Mouse (Mus musculus) urinary bladder, postnatal 25 days (tissue): ENCODE results near the gene Gm17416.

Source experiments
- DNase-seq: peaks from one replicate; pipeline ENCODE4 v3.0.0; 2022; ENCODE audit warnings: low spot score

The Gm17416 gene

GRCm38 (mm10) chr2:152604057-152604456 is 34.9 kb downstream of the Gm17416 start, which contains the start of gene Defb36:
TSS of gene Defb36 (plus strand) at chr2:152604327.
- DNase-seq: peak; percentile 46

GRCm38 (mm10) chr2:152607746-152608145 is 38.6 kb downstream of the Gm17416 start:
- no peak for DNase-seq

- no peak for DNase-seq
These were observed 39.6 kb downstream of the Gm17416 start for GRCm38 (mm10) chr2:152608719-152609118.

- DNase-seq: no peak
These were observed 43.1 kb downstream of the Gm17416 start for GRCm38 (mm10) chr2:152612193-152612592.

GRCm38 (mm10) chr2:152615563-152615962 is 46.4 kb downstream of the Gm17416 start:
- DNase-seq: no peak

DNA sequence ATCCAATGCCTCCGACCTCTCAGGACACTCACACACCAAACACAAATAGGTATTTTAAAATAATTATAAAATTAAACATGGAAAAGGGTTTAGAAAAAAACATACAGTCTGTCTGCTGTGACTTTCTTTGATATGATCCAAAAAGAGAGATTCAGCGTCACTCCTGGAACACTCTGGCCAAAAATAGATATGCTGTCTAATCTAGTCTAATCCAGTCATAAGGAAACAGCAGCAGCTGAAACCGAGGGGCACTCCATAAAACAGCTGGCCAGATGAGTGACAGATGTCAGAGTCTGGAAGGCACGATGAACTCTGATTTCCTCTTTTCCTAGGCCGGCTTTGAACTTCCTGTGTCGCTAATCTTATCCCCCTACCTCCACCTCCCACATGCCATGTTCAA is 47.3 kb downstream of the Gm17416 start:
- DNase-seq: no peak

GRCm38 (mm10) chr2:152617374-152617773 is 48.2 kb downstream of the Gm17416 start:
- no peak for DNase-seq
